Mouse (Mus musculus) embryonic fibroblast, embryonic 13.5 days (primary cell): ENCODE measurements around the gene Iffo2.

Experiments
- CTCF ChIP-seq: IDR thresholded peaks from 2 replicates; pipeline ENCODE4 v1.5.1; 2011; ENCODE audit warnings: mild to moderate bottlenecking, control low read depth, low read length, moderate library complexity, borderline replicate concordance; ENCODE audit not compliant: insufficient read depth
- POLR2A ChIP-seq: IDR thresholded peaks from 2 replicates; pipeline ENCODE4 v1.6.1; 2011; ENCODE audit warnings: low read depth, mild to moderate bottlenecking, control low read depth, low read length, moderate library complexity

GRCm38 (mm10) chr4:139593383-139593782 lies 63.0 kb downstream of the Iffo2 start:
- TF ChIP-seq POLR2A (no peak), CTCF (no peak)
